Mouse (Mus musculus): ENCODE measurements at regions not wholly inside any gene's neighbourhood (a gene's known extent, or its start where the extent isn't known, plus 50 kb on each side); places are given as distances from the start of the nearest gene placed in this dataset.

GRCm38 (mm10) chr14:123173183-123173582, 189.3 kb upstream of the Tmtc4 start:
- Histone ChIP-seq H3K27ac (ENCODE audit: low read length) (no peak overlapping the region), H3K4me1 (replicated peaks; ENCODE audit: control insufficient read depth, insufficient read depth, low read length) (no peaks in the 10 kb centered on the region)

GRCm38 (mm10) chr14:123171865-123172264, 188.0 kb upstream of the Tmtc4 start:
- Histone ChIP-seq H3K4me1 (replicated peaks; ENCODE audit: control insufficient read depth, insufficient read depth, low read length) (no peaks in the 10 kb centered on the region), H3K4me3 (ENCODE audit: low read length) (no peak overlapping the region), H3K27me3 (ENCODE audit: control insufficient read depth, insufficient read depth, low read depth, low read length) (no peaks in the 10 kb centered on the region), H3K4me2 (ENCODE audit: low read depth, low read length) (no peak overlapping the region), H3K9me3 (ENCODE audit: control insufficient read depth, low read length) (no peaks in the 10 kb centered on the region), H3K27ac (ENCODE audit: low read length) (no peak overlapping the region), H3K9ac (ENCODE audit: low read length) (no peak overlapping the region), H3K36me3 (ENCODE audit: control insufficient read depth, insufficient read depth, low read length) (no peaks in the 10 kb centered on the region)
- no peak for ATAC-seq (ENCODE audit: low read depth)
- 58% methylated on average over 1 of the region's 1 CpGs for WGBS

More at GRCm38 (mm10) chr14:123173183-123173582, 189.3 kb upstream of the Tmtc4 start:
- Histone ChIP-seq H3K36me3 (ENCODE audit: control insufficient read depth, insufficient read depth, low read length) (no peaks in the 10 kb centered on the region), H3K9ac (ENCODE audit: low read length) (no peak overlapping the region), H3K4me3 (ENCODE audit: low read length) (no peak overlapping the region), H3K9me3 (ENCODE audit: control insufficient read depth, low read length) (no peaks in the 10 kb centered on the region), H3K27me3 (ENCODE audit: control insufficient read depth, insufficient read depth, low read depth, low read length) (no peaks in the 10 kb centered on the region), H3K4me2 (ENCODE audit: low read depth, low read length) (no peak overlapping the region)
- WGBS, result 26% methylated on average over 2 of the region's 2 CpGs
- no peak for ATAC-seq (ENCODE audit: low read depth)

GRCm38 (mm10) chr14:123163842-123164241, 180.0 kb upstream of the Tmtc4 start:
- 61% methylated on average over 4 of the region's 4 CpGs for WGBS
- Histone ChIP-seq H3K4me1 (replicated peaks; ENCODE audit: control insufficient read depth, insufficient read depth, low read length) (no peaks in the 10 kb centered on the region), H3K4me3 (ENCODE audit: low read length) (no peak overlapping the region), H3K9me3 (ENCODE audit: control insufficient read depth, low read length) (no peaks in the 10 kb centered on the region), H3K9ac (ENCODE audit: low read length) (no peak overlapping the region), H3K36me3 (ENCODE audit: control insufficient read depth, insufficient read depth, low read length) (no peaks in the 10 kb centered on the region), H3K27ac (ENCODE audit: low read length) (no peak overlapping the region), H3K4me2 (ENCODE audit: low read depth, low read length) (no peak overlapping the region), H3K27me3 (ENCODE audit: control insufficient read depth, insufficient read depth, low read depth, low read length) (no peaks in the 10 kb centered on the region)
- ATAC-seq (ENCODE audit: low read depth), result no peak

- no peaks in the 10 kb centered on the region for H3K27me3 ChIP-seq (ENCODE audit: control insufficient read depth, insufficient read depth, low read depth, low read length)
- H3K9ac ChIP-seq (ENCODE audit: low read length), result no peak overlapping the region
- no peak for ATAC-seq (ENCODE audit: low read depth)
- no peak overlapping the region for H3K4me3 ChIP-seq (ENCODE audit: low read length)
- H3K36me3 ChIP-seq (ENCODE audit: control insufficient read depth, insufficient read depth, low read length), result no peaks in the 10 kb centered on the region
- no peak overlapping the region for H3K27ac ChIP-seq (ENCODE audit: low read length)
- WGBS, result 63% methylated on average over 5 of the region's 5 CpGs
- no peak overlapping the region for H3K4me2 ChIP-seq (ENCODE audit: low read depth, low read length)
- no peaks in the 10 kb centered on the region for H3K9me3 ChIP-seq (ENCODE audit: control insufficient read depth, low read length)
- no peaks in the 10 kb centered on the region for H3K4me1 ChIP-seq (replicated peaks; ENCODE audit: control insufficient read depth, insufficient read depth, low read length)
Observed at GRCm38 (mm10) chr14:123143489-123144046, 159.7 kb upstream of the Tmtc4 start.

- Histone ChIP-seq H3K27me3 (ENCODE audit: control insufficient read depth, insufficient read depth, low read depth, low read length) (no peaks in the 10 kb centered on the region), H3K27ac (ENCODE audit: low read length) (no peak overlapping the region)
- no peak for ATAC-seq (ENCODE audit: low read depth)
Observed at GRCm38 (mm10) chr14:123138743-123139705, 155.2 kb upstream of the Tmtc4 start.

GRCm38 (mm10) chr14:123133979-123134378, 150.1 kb upstream of the Tmtc4 start:
- Histone ChIP-seq H3K9ac (ENCODE audit: low read length) (no peak overlapping the region), H3K9me3 (ENCODE audit: control insufficient read depth, low read length) (no peaks in the 10 kb centered on the region), H3K27ac (ENCODE audit: low read length) (no peak overlapping the region), H3K4me3 (ENCODE audit: low read length) (no peak overlapping the region), H3K36me3 (ENCODE audit: control insufficient read depth, insufficient read depth, low read length) (no peaks in the 10 kb centered on the region), H3K27me3 (ENCODE audit: control insufficient read depth, insufficient read depth, low read depth, low read length) (no peaks in the 10 kb centered on the region), H3K4me1 (replicated peaks; ENCODE audit: control insufficient read depth, insufficient read depth, low read length) (no peaks in the 10 kb centered on the region), H3K4me2 (ENCODE audit: low read depth, low read length) (no peak overlapping the region)
- no peak for ATAC-seq (ENCODE audit: low read depth)
- WGBS, result 26% methylated on average over 1 of the region's 1 CpGs

More at GRCm38 (mm10) chr14:123138743-123139705, 155.2 kb upstream of the Tmtc4 start:
- no peak overlapping the region for H3K4me3 ChIP-seq (ENCODE audit: low read length)
- no peak overlapping the region for H3K4me2 ChIP-seq (ENCODE audit: low read depth, low read length)
- H3K9ac ChIP-seq (ENCODE audit: low read length), result no peak overlapping the region
- 66% methylated on average over 6 of the region's 6 CpGs for WGBS
- no peaks in the 10 kb centered on the region for H3K36me3 ChIP-seq (ENCODE audit: control insufficient read depth, insufficient read depth, low read length)
- H3K9me3 ChIP-seq (ENCODE audit: control insufficient read depth, low read length), result no peaks in the 10 kb centered on the region
- H3K4me1 ChIP-seq (replicated peaks; ENCODE audit: control insufficient read depth, insufficient read depth, low read length), result no peaks in the 10 kb centered on the region

GRCm38 (mm10) chr14:123120361-123120760, 136.5 kb upstream of the Tmtc4 start:
- WGBS, result 76% methylated on average over 2 of the region's 2 CpGs
- Histone ChIP-seq H3K4me2 (ENCODE audit: low read depth, low read length) (no peak overlapping the region), H3K27ac (ENCODE audit: low read length) (no peak overlapping the region), H3K9ac (ENCODE audit: low read length) (no peak overlapping the region), H3K4me1 (replicated peaks; ENCODE audit: control insufficient read depth, insufficient read depth, low read length) (no peaks in the 10 kb centered on the region), H3K36me3 (ENCODE audit: control insufficient read depth, insufficient read depth, low read length) (no peaks in the 10 kb centered on the region), H3K27me3 (ENCODE audit: control insufficient read depth, insufficient read depth, low read depth, low read length) (no peaks in the 10 kb centered on the region), H3K4me3 (ENCODE audit: low read length) (no peak overlapping the region), H3K9me3 (ENCODE audit: control insufficient read depth, low read length) (peaks cover 3% of the 10 kb centered on the region; the same call in 1 of the 2 replicates)
- no peak for ATAC-seq (ENCODE audit: low read depth)

GRCm38 (mm10) chr14:123116337-123116736, 132.5 kb upstream of the Tmtc4 start:
- no peak overlapping the region for H3K9ac ChIP-seq (ENCODE audit: low read length)
- no peak for ATAC-seq (ENCODE audit: low read depth)
- no peak overlapping the region for H3K27ac ChIP-seq (ENCODE audit: low read length)
- no peaks in the 10 kb centered on the region for H3K27me3 ChIP-seq (ENCODE audit: control insufficient read depth, insufficient read depth, low read depth, low read length)
- no peaks in the 10 kb centered on the region for H3K36me3 ChIP-seq (ENCODE audit: control insufficient read depth, insufficient read depth, low read length)
- H3K4me1 ChIP-seq (replicated peaks; ENCODE audit: control insufficient read depth, insufficient read depth, low read length), result no peaks in the 10 kb centered on the region
- WGBS, result 43% methylated on average over 1 of the region's 1 CpGs
- no peak overlapping the region for H3K4me2 ChIP-seq (ENCODE audit: low read depth, low read length)
- H3K4me3 ChIP-seq (ENCODE audit: low read length), result no peak overlapping the region
- H3K9me3 ChIP-seq (ENCODE audit: control insufficient read depth, low read length), result no peaks in the 10 kb centered on the region

GRCm38 (mm10) chr14:123110533-123110932, 126.7 kb upstream of the Tmtc4 start:
- no peak for ATAC-seq (ENCODE audit: low read depth)
- H3K4me1 ChIP-seq (replicated peaks; ENCODE audit: control insufficient read depth, insufficient read depth, low read length), result no peaks in the 10 kb centered on the region
- H3K4me3 ChIP-seq (ENCODE audit: low read length), result no peak overlapping the region
- no peak overlapping the region for H3K4me2 ChIP-seq (ENCODE audit: low read depth, low read length)
- no peaks in the 10 kb centered on the region for H3K27me3 ChIP-seq (ENCODE audit: control insufficient read depth, insufficient read depth, low read depth, low read length)
- H3K27ac ChIP-seq (ENCODE audit: low read length), result no peak overlapping the region
- no peaks in the 10 kb centered on the region for H3K9me3 ChIP-seq (ENCODE audit: control insufficient read depth, low read length)
- no peak overlapping the region for H3K9ac ChIP-seq (ENCODE audit: low read length)
- WGBS, result 44% methylated on average over 2 of the region's 2 CpGs
- no peaks in the 10 kb centered on the region for H3K36me3 ChIP-seq (ENCODE audit: control insufficient read depth, insufficient read depth, low read length)
